Mouse (Mus musculus) left cerebral cortex, postnatal 25 days (tissue): Measurements from ENCODE around the gene Rab4a. TPM values are rescaled to one million over a fixed set of nuclear protein-coding genes. Genes with fewer than 3 reads are reported as not detected.

Source experiments
- DNase-seq, 2 experiments: peaks; one replicate each; pipeline ENCODE4 v3.0.0; 2022; ENCODE audit warnings: low spot score in 2 of 2, mixed read lengths in 1 of 2
- intact Hi-C: fragments of 180-260 bp; cut with DNase I; formaldehyde crosslinking; loops from one replicate; pipeline ENCODE4 v1.15.1; 2025
- total RNA-seq, 2 experiments: library from RNA; stranded (reverse); gene quantifications; 2 replicates each; pipeline ENCODE4 v1.2.3; 2021

Rab4a gene
- total RNA-seq = 10 to 100 TPM; 45.0 to 47.0 TPM

DNA sequence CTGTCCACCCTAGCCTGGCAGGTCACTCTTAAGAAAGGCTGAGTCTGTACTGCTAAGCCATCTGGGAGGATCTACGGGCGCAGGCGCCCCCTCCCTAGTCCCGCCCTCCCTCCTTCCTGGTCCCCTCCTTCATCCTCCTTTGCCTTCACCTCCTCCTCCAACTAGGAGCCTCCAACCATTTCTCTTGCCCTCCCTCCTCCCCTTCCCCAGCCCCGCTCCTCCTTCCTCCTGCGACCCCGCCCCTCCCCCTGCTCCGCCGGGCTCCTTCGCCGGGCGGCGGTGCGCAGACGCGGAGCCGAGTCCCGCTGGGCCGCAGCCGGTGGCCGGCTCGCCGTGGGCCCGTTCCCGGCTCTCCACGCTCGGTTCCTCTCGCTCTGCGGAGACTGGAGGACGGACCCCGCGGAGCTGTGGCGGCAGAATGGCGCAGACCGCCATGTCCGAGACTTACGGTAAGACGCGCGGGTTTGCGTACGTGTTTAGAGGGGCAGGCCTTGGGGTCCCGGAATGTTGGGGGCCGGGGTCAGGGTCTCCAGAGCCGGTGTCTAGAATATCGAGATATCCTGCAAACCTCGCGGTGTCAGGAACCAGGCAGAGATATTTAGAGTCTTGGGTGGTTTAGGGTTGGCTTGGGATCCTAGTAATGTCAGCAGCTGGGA lies at the start of gene Rab4a:
Gene Rab4a (plus strand): TSS at position 268 of the 656 bp plus-strand sequence.
- intact Hi-C loops = no loop called here

GRCm38 (mm10) chr8:123756901-123757300 lies 48.9 kb upstream of the Rab4a start:
- no peak for DNase-seq
- intact Hi-C loops = no loop called here

More for the DNA sequence above, at the start of gene Rab4a:
- DNase-seq = peak; percentile 77 to 85

- intact Hi-C loops = no loop called here
- DNase-seq = peak in 1 of 2 experiments; percentile 45
Measured at GRCm38 (mm10) chr8:123758935-123759334, 46.9 kb upstream of the Rab4a start.

DNA sequence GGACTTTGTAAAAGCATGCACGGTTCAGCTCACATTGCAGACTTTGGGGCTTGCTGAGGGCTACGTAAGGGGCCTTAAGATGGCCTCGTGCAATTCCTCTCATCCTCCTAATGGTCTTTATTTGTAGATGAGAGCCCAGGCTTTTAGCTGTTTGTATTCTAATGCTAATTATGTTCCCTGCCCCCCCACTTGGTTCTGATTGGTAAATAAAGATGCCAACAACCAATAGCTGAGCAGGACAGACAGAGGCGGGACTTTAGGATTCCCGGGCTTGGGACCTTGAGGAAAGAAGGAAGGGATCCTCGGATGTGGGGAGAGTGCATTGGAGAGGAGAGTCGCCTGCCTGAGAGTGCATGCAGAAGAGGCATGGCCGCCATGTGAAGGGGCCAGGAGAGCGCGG lies 45.9 kb upstream of the Rab4a start:
- intact Hi-C loops = no loop called here
- no peak for DNase-seq

GRCm38 (mm10) chr8:123760579-123760978 lies 45.2 kb upstream of the Rab4a start:
- DNase-seq = no peak
- intact Hi-C loops = no loop called here

GRCm38 (mm10) chr8:123761266-123761882 lies 44.4 kb upstream of the Rab4a start:
- intact Hi-C loops = no loop called here
- DNase-seq = no peak

GRCm38 (mm10) chr8:123761883-123762270 lies 43.9 kb upstream of the Rab4a start:
- intact Hi-C loops = no loop called here
- no peak for DNase-seq

DNA sequence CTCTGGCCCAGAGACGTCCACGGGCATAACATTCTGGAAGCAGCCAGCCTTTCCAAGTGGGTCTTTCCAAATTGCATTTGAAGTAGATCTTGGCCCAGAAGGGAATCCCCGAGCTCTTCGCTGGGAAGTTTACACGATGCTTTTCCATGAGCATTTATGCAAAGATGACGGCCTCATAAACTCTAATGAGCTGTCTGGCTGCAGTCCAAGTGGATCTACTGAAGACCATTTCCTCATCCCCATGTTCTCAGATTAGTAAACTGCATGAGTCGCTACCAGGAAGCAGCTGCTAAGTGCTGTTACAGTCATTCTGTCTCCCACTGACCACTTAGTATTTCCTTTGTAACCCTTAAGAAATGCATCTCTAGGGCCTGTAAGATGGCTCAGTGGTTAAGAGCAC lies 42.4 kb upstream of the Rab4a start:
- intact Hi-C loops = no loop called here
- DNase-seq = no peak

DNA sequence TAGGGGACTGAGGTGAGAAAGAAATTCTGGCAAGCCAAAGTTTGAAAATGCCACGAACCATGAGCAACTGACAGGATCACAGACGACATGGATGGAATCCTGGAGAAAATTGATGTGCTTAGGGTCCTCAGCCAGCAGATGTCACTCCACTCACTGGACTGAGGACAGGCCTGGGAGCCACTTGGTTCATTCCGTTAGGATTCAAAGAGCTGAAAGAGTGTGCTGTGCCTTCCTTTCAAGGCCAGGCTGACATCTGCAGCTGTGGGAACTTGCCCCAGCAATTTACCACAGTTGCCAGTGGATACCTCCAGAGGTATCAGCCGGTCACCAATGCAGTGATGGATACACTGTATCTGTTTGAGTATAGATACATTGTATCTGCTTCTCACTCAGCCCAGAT lies 41.1 kb upstream of the Rab4a start:
- DNase-seq = no peak
- intact Hi-C loops = loop anchor here (5.0 kb wide), 1 partner anchor 57 kb away; no protein-coding TSS in a partner anchor

GRCm38 (mm10) chr8:123766516-123766915 lies 39.3 kb upstream of the Rab4a start:
- intact Hi-C loops = loop anchor here (5.0 kb wide), 1 partner anchor 59 kb away; no protein-coding TSS in a partner anchor
- DNase-seq = no peak

- intact Hi-C loops = loop anchor here (2.0 to 5.0 kb wide), 2 partner anchors 39 to 61 kb away; no protein-coding TSS in a partner anchor
- DNase-seq = no peak
Measured at GRCm38 (mm10) chr8:123767874-123768273, 37.9 kb upstream of the Rab4a start.

DNA sequence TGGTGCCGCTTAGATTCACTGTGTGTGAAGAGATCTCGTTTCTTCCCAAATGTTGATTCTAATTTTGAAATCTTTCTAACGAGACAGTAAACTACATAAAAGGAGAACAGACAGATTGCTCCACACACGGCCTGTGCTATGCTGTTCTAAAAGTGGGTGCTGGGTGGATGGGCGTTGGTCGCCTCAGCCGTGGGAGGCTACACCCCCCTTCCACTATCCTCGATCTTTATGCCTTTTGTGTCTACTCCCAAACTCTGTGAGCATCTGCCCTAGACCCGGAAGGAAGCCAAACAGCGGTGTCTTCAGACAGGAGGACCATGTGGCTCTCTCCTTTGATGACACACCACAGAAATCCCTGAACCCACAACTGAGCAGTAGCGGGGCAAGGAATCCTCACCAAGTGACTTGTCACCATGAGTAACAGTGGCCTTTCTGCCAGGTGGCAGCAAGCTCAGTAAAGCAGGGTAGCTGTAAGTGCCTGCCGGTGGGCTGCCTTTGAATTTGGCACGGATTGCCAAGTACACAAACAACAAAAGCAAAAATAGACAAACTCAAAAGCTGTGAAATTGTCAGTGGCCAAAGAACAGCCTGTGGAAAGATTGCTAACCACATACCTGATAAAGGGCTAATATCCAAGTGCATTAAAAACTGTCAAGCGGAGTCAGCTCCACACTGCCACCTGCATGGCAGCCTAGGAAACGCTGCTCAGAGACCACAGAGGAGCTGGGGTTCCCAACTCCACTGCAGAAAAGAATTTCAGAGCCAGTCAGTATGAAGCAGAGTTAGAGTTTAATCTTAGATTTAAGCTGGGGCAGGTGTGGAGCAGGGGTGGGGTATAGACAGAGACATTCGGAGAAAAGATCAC lies 37.1 kb upstream of the Rab4a start:
- intact Hi-C loops = loop anchor here (1.0 to 5.0 kb wide), 3 partner anchors 40 to 115 kb away; partner anchors contain the start of gene Rhou
- peak; percentile 64 to 83 for DNase-seq

DNA sequence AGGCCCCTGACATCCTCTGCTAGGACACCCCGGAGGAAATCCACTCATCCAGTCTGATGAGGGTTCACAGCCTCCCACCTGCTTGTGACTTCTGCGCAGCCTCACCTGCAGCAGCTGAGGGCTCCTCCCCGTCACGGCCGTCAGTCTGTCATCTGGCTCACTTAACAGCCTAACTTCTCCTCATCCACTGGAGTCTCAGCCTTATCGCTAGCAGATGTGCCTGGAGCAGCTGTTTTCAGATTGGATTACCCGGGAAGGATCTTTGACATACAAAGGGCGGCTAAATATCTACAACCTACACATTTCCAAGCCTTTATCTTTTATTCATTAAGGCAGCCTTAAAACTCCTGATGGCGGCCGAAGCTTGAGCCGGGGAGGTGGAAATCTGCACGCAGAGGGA lies 32.3 kb upstream of the Rab4a start:
- intact Hi-C loops = no loop called here
- no peak for DNase-seq

GRCm38 (mm10) chr8:123774491-123774890 lies 31.3 kb upstream of the Rab4a start:
- no peak for DNase-seq
- intact Hi-C loops = no loop called here

DNA sequence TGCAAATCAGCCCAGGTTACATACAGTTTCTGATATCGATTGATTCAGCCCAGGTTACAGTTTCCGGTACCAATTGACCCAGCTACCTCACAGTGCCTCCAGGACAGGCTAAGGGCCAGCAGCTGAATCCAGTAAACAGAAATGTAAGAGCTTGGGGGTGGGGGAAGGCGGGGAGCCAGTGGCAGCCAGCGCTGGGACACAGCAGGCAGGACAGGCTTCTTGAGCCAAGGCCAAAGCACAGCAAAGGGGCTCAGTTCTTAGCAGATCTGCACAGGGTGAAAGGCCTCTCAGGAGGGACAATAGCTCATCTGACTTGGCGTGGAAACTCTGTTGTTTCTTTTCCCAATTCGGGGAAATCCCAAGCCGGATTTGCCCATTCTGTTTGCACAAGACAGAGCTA lies 28.5 kb upstream of the Rab4a start:
- intact Hi-C loops = no loop called here
- DNase-seq = peak in 1 of 2 experiments; percentile 38

GRCm38 (mm10) chr8:123780471-123780870 lies 25.3 kb upstream of the Rab4a start:
- intact Hi-C loops = no loop called here
- no peak for DNase-seq

GRCm38 (mm10) chr8:123781256-123781655 lies 24.5 kb upstream of the Rab4a start:
- intact Hi-C loops = no loop called here
- no peak for DNase-seq

DNA sequence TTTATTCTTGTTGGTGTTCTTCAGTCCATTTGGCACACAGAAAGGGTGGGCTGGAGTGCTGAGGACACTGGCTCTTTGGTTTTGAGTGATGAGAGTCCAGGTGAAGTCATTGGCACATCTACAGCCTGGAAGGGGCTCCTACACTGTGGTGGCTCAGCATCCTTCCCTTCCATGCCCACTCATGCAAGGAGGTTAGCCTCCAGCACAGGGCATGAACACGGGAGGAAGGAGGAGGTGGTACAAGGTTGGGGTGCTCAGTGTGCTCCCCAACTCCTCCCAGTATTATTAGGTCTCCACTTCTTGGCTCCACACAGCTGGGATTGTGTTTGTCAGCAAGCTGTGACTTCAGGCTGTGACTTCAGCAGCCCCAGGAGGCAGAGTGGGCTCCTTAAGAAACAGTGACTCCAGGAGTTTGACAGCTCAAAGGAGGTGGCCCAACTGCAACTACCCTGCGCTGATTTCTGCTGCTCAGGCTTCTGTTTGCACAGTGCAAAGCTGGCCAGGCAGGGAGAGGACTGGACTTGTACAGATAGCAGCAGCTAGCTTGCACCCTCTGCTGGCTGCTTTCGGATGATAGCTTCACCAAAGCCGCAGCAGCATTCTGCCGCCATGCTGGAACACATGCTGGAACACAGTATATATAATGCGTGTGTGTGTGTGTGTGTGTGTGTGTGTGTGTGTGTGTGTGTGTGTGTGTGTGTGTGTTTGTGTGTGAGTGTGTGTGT lies 22.1 kb upstream of the Rab4a start:
- peak; percentile 84 to 91 for DNase-seq
- intact Hi-C loops = loop anchor here (2.0 kb wide), 2 partner anchors 131 to 141 kb away; partner anchors contain the start of gene Rhou

GRCm38 (mm10) chr8:123786166-123786565 lies 19.6 kb upstream of the Rab4a start:
- intact Hi-C loops = no loop called here
- peak; percentile 38 to 39 for DNase-seq

GRCm38 (mm10) chr8:123786644-123787043 lies 19.1 kb upstream of the Rab4a start:
- DNase-seq = no peak
- intact Hi-C loops = no loop called here
